Mouse (Mus musculus): Measurements from ENCODE around the gene Tdg.
A peak's percentile ranks its signal among the peaks of the same experiment; 100 is the strongest.

- no peak for TF ChIP-seq POLR2A (IDR thresholded peaks at IDR 0.05; ENCODE audit: insufficient read depth, low read length)
- no peak for TF ChIP-seq CTCF (IDR thresholded peaks at IDR 0.05; ENCODE audit: low read depth, low read length)
- peak; percentile 88 for TF ChIP-seq EP300 (IDR thresholded peaks at IDR 0.05; ENCODE audit: insufficient read depth, low read depth, low read length)
Observed at GRCm38 (mm10) chr10:82652625-82653024, 23.0 kb downstream of the Tdg start.

Data from ES-Bruce4 (cell line).